Mouse (Mus musculus): ENCODE measurements around the gene Eif3k. TPM values are rescaled to one million over a fixed set of nuclear protein-coding genes. Genes with fewer than 3 reads are reported as not detected.
A peak's percentile ranks its signal among the peaks of the same experiment; 100 is the strongest.

The Eif3k gene
- polyA plus RNA-seq, 1 experiment: 335 TPM

DNA sequence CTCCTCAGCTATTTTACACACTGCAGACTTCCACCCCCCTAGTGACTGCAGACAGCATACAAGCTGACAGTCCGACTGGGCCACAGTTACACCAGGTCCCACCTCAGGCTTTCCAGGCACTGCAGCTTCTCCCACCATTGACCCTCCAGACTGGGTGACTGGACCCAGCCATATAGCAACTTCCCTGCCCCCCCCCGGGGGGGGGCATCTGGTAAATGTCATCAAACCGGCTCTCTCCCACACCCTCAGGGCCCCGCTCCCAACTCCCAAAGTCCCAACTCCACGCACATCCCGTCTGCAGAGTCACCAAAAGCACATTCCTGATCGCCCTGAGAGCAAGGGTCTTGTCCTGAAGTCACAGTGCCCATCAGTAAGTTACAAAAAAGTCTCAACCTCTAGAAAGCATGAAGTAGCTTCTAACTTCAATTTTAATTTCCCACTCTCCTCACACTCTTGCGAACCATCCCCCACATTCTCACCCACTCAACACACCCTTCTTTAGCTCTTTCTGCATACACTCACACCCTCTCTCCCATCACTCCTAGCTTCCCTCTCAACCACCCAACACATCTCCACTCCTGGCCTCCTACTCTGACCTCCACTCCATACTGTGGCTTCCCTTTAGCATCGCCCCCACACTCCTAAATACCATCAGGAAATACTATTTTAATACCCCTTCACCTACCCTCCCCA, 21.2 kb downstream of the Eif3k start:
- TF ChIP-seq E2F4 (IDR thresholded peaks at IDR 0.05; ENCODE audit: insufficient read depth) (no peak), MYOD1 (IDR thresholded peaks at IDR 0.05; ENCODE audit: control insufficient read depth in 1 of 3, insufficient read length in 2 of 3, low read depth in 2 of 3) (no peak), REST (IDR thresholded peaks at IDR 0.05; ENCODE audit: insufficient read depth, insufficient read length) (no peak), CEBPB (IDR thresholded peaks at IDR 0.05; ENCODE audit: insufficient read depth, poor library complexity, severe bottlenecking) (no peak), POLR2A (IDR thresholded peaks at IDR 0.05; ENCODE audit: insufficient read length, low read depth) (peak; percentile 20), MAX (IDR thresholded peaks at IDR 0.05; ENCODE audit: low read depth) (no peak), TCF3 (IDR thresholded peaks at IDR 0.05; ENCODE audit: insufficient read length, low read depth) (no peak), USF1 (IDR thresholded peaks at IDR 0.05; ENCODE audit: low read depth) (no peak)
- Histone ChIP-seq H3ac (ENCODE audit: control insufficient read depth, insufficient read length) (peak overlapping the region; percentile 92), H3K4me3 (peak overlapping the region; percentile 56), H3K36me3 (ENCODE audit: control insufficient read depth, insufficient read depth) (no peaks in the 10 kb centered on the region), H3K4me2 (ENCODE audit: low read depth) (peak overlapping the region; percentile 83), H3K79me2 (ENCODE audit: control insufficient read depth, insufficient read depth) (peaks cover 65% of the 10 kb centered on the region), H3K27me3 (ENCODE audit: control insufficient read depth, insufficient read depth, insufficient read length) (no peaks in the 10 kb centered on the region)

DNA sequence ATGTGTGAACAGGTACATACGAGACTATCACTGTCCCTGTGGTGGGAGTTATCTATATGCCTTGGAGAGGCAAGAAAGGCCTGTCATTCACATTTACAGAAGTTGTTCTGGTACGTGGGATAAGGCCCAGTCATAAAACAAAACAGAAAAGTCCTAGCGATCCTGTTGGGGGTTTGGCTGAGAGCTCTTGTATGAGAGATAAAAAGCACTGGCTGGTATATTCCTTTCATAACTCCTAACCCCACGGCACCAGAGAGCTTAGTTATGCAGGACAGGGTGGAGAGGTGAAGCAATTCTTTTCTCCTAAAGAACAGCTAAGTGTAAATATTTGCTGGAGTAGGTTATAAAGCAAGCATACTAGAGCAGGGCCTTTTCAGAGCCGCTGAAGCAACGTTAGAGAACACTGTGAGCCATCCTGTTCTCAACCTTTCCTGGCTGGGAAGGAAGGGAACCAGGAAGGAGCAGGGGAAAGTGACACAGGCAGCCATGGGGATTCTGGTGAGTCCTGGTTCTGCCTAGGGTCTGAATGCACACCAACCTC, 22.1 kb downstream of the Eif3k start:
- TF ChIP-seq MAX (IDR thresholded peaks at IDR 0.05; ENCODE audit: low read depth) (no peak), REST (IDR thresholded peaks at IDR 0.05; ENCODE audit: insufficient read depth, insufficient read length) (no peak), CEBPB (IDR thresholded peaks at IDR 0.05; ENCODE audit: insufficient read depth, poor library complexity, severe bottlenecking) (no peak), TCF3 (IDR thresholded peaks at IDR 0.05; ENCODE audit: insufficient read length, low read depth) (no peak), MYOD1 (IDR thresholded peaks at IDR 0.05; ENCODE audit: control insufficient read depth in 1 of 3, insufficient read length in 2 of 3, low read depth in 2 of 3) (no peak), USF1 (IDR thresholded peaks at IDR 0.05; ENCODE audit: low read depth) (no peak), POLR2AphosphoS2 (IDR thresholded peaks at IDR 0.05; ENCODE audit: insufficient read length, low read depth) (no peak), E2F4 (IDR thresholded peaks at IDR 0.05; ENCODE audit: insufficient read depth) (no peak), MYOG (IDR thresholded peaks at IDR 0.05; ENCODE audit: control insufficient read depth in 1 of 3, insufficient read depth in 1 of 3, insufficient read length in 2 of 3, low read depth in 2 of 3) (no peak), SRF (IDR thresholded peaks at IDR 0.05; ENCODE audit: control insufficient read depth, insufficient read length, low read depth) (no peak), TCF12 (IDR thresholded peaks at IDR 0.05; ENCODE audit: insufficient read depth, poor library complexity, severe bottlenecking) (no peak), POLR2A (IDR thresholded peaks at IDR 0.05; ENCODE audit: insufficient read length, low read depth) (no peak)
- H3K27me3 ChIP-seq (ENCODE audit: control insufficient read depth, insufficient read depth, insufficient read length): no peaks in the 10 kb centered on the region
- H3K4me3 ChIP-seq: peak overlapping the region; percentile 56
- H3K79me2 ChIP-seq (ENCODE audit: control insufficient read depth, insufficient read depth): peaks cover 75% of the 10 kb centered on the region
- peak overlapping the region; percentile 83 for H3K4me2 ChIP-seq (ENCODE audit: low read depth)
- no peaks in the 10 kb centered on the region for H3K36me3 ChIP-seq (ENCODE audit: control insufficient read depth, insufficient read depth)
- peak overlapping the region; percentile 92 for H3ac ChIP-seq (ENCODE audit: control insufficient read depth, insufficient read length)

DNA sequence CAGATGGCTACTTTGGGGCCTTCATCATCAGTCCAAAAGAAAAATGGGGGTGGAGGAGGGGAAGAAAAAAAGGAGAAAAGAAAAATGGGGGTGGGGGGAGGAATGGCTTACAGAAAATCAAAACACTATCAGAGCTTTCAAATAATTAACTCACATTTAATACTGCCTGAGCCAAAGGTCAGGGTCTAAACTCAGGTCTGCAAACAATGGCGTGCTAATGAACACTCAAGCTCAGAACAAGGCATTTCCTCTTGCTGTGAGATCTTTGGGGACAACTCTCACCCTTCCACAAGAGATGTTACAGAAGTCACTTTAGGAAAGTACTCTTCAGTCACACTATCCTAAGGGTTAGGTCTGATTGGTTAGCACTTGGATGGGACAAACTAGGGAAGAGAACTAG, 22.9 kb downstream of the Eif3k start:
- Histone ChIP-seq H3K27me3 (ENCODE audit: control insufficient read depth, insufficient read depth, insufficient read length) (no peaks in the 10 kb centered on the region), H3K4me2 (ENCODE audit: low read depth) (peak overlapping the region; percentile 83), H3K36me3 (ENCODE audit: control insufficient read depth, insufficient read depth) (no peaks in the 10 kb centered on the region), H3K79me2 (ENCODE audit: control insufficient read depth, insufficient read depth) (peaks cover 83% of the 10 kb centered on the region), H3K4me3 (peak overlapping the region; percentile 56), H3ac (ENCODE audit: control insufficient read depth, insufficient read length) (no peak overlapping the region)
- TF ChIP-seq POLR2AphosphoS2 (IDR thresholded peaks at IDR 0.05; ENCODE audit: insufficient read length, low read depth) (no peak), POLR2A (IDR thresholded peaks at IDR 0.05; ENCODE audit: insufficient read length, low read depth) (no peak), MYOG (IDR thresholded peaks at IDR 0.05; ENCODE audit: control insufficient read depth in 1 of 3, insufficient read depth in 1 of 3, insufficient read length in 2 of 3, low read depth in 2 of 3) (no peak), TCF3 (IDR thresholded peaks at IDR 0.05; ENCODE audit: insufficient read length, low read depth) (no peak), TCF12 (IDR thresholded peaks at IDR 0.05; ENCODE audit: insufficient read depth, poor library complexity, severe bottlenecking) (no peak), MAX (IDR thresholded peaks at IDR 0.05; ENCODE audit: low read depth) (no peak), E2F4 (IDR thresholded peaks at IDR 0.05; ENCODE audit: insufficient read depth) (no peak), USF1 (IDR thresholded peaks at IDR 0.05; ENCODE audit: low read depth) (no peak), CEBPB (IDR thresholded peaks at IDR 0.05; ENCODE audit: insufficient read depth, poor library complexity, severe bottlenecking) (no peak)

DNA sequence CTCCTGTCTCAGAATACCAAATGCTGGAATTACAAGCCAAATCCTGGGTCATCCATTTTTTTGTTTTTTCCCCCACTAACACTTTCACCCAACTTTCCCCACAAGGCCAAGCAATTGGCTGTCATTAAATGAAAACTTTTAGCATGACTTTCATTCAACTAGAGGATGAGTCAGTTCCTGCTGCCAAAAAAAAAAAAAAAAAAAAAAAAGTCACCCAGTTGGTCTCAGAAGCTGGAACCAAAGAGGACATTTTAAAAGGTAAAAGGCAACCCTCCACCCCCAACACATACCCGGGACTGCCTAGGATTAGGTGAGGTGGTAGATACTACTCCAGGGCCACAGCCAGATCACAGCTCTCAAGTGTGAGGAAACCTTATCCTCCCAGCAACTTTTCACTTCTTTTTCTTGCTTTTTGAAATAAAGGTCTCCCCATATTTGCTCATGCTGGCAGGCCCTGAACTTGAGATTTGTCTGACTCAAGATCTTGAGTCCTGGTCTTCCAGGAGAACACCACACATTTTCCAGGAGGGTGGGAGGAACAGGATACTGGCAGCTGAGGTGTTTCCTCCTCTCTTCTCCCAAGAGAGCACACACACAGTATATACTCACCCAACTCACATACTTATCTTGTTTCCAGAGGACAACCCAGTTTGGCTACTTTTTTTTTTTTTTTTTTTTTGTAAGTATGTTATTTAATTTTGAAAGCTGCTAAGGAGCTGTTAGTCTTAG, 23.5 kb downstream of the Eif3k start:
- Histone ChIP-seq H3K27me3 (ENCODE audit: control insufficient read depth, insufficient read depth, insufficient read length) (no peaks in the 10 kb centered on the region), H3K79me2 (ENCODE audit: control insufficient read depth, insufficient read depth) (peaks cover 84% of the 10 kb centered on the region), H3K36me3 (ENCODE audit: control insufficient read depth, insufficient read depth) (no peaks in the 10 kb centered on the region), H3K4me2 (ENCODE audit: low read depth) (peak overlapping the region; percentile 83), H3K4me3 (peak overlapping the region; percentile 56), H3ac (ENCODE audit: control insufficient read depth, insufficient read length) (no peak overlapping the region)
- TF ChIP-seq REST (IDR thresholded peaks at IDR 0.05; ENCODE audit: insufficient read depth, insufficient read length) (no peak), MYOG (IDR thresholded peaks at IDR 0.05; ENCODE audit: control insufficient read depth in 1 of 3, insufficient read depth in 1 of 3, insufficient read length in 2 of 3, low read depth in 2 of 3) (no peak), USF1 (IDR thresholded peaks at IDR 0.05; ENCODE audit: low read depth) (no peak), TCF3 (IDR thresholded peaks at IDR 0.05; ENCODE audit: insufficient read length, low read depth) (no peak), SRF (IDR thresholded peaks at IDR 0.05; ENCODE audit: control insufficient read depth, insufficient read length, low read depth) (no peak), POLR2A (IDR thresholded peaks at IDR 0.05; ENCODE audit: insufficient read length, low read depth) (no peak), MYOD1 (IDR thresholded peaks at IDR 0.05; ENCODE audit: control insufficient read depth in 1 of 3, insufficient read length in 2 of 3, low read depth in 2 of 3) (no peak), TCF12 (IDR thresholded peaks at IDR 0.05; ENCODE audit: insufficient read depth, poor library complexity, severe bottlenecking) (no peak), CEBPB (IDR thresholded peaks at IDR 0.05; ENCODE audit: insufficient read depth, poor library complexity, severe bottlenecking) (no peak), E2F4 (IDR thresholded peaks at IDR 0.05; ENCODE audit: insufficient read depth) (no peak), POLR2AphosphoS2 (IDR thresholded peaks at IDR 0.05; ENCODE audit: insufficient read length, low read depth) (no peak)

Measured in myocyte (in vitro differentiated cells).